8 mouse cellular contexts compared by ENCODE assay signal in the genomic region with DNA sequence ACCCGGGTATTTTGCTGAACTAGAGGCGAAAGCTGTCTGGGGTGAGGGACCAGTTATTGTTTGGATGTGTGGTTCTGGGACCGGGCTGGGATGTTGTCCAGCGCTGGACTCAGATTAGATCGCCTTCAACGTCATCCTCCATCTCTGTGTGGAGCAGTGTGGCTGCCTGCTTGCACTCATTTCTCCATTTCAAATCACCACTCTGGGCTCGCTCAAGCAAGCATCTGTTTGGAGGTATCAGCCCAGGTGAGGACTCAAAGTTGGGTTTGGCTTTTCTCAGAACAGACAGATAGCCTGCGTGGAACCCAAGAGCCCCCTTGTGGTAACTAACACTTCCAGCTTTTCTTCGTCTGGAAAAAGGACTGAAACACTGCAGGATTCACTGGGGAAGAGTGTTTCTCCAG. TPM values are rescaled to one million over a fixed set of nuclear protein-coding genes. Genes with fewer than 3 reads are reported as not detected.
DNase-seq lines count a peak whose midpoint lies in the region; ATAC-seq lines count a peak whose summit lies in the region.

No protein-coding gene starts in this region.

- H3K4me1 ChIP-seq in intestine, embryonic 14.5 days (replicated peaks; ENCODE audit: control insufficient read depth, insufficient read depth, low read length), result no peaks in the 10 kb centered on the region
- no peaks in the 10 kb centered on the region for H3K4me1 ChIP-seq in intestine, embryonic 16.5 days (ENCODE audit: control insufficient read depth, insufficient read depth, low read length)
- H3K4me1 ChIP-seq in embryonic facial prominence, embryonic 11.5 days (ENCODE audit: control insufficient read depth, insufficient read depth, low read length), result no peaks in the 10 kb centered on the region
- peaks cover 13% of the 10 kb centered on the region for H3K4me1 ChIP-seq in midbrain, embryonic 12.5 days

- H3K9ac ChIP-seq in intestine, embryonic 14.5 days (ENCODE audit: low read length), result no peak overlapping the region
- H3K9ac ChIP-seq in intestine, embryonic 16.5 days (ENCODE audit: low read depth, low read length), result no peak overlapping the region
- no peak overlapping the region for H3K9ac ChIP-seq in embryonic facial prominence, embryonic 11.5 days (replicated peaks; ENCODE audit: low read length)
- no peak overlapping the region for H3K9ac ChIP-seq in midbrain, embryonic 12.5 days (replicated peaks)

- H3K27me3 ChIP-seq in intestine, embryonic 14.5 days (replicated peaks; ENCODE audit: control insufficient read depth, insufficient read depth, low read length), result no peaks in the 10 kb centered on the region
- no peaks in the 10 kb centered on the region for H3K27me3 ChIP-seq in intestine, embryonic 16.5 days (replicated peaks; ENCODE audit: control insufficient read depth, insufficient read depth, low read length)
- H3K27me3 ChIP-seq in embryonic facial prominence, embryonic 11.5 days (ENCODE audit: control insufficient read depth, insufficient read depth, low read length), result no peaks in the 10 kb centered on the region
- H3K27me3 ChIP-seq in midbrain, embryonic 12.5 days, result no peaks in the 10 kb centered on the region; the same call in 1 of the 2 replicates

- WGBS in intestine, embryonic 14.5 days, result 49% methylated on average over 9 of the region's 9 CpGs
- WGBS in intestine, embryonic 16.5 days, result 45% methylated on average over 9 of the region's 9 CpGs
- WGBS in embryonic facial prominence, embryonic 11.5 days, result 48% methylated on average over 9 of the region's 9 CpGs
- 45% methylated on average over 9 of the region's 9 CpGs for WGBS in midbrain, embryonic 12.5 days

- no peak overlapping the region for H3K4me2 ChIP-seq in intestine, embryonic 14.5 days (ENCODE audit: low read length)
- no peak overlapping the region for H3K4me2 ChIP-seq in intestine, embryonic 16.5 days (ENCODE audit: low read depth, low read length)
- no peak overlapping the region for H3K4me2 ChIP-seq in embryonic facial prominence, embryonic 11.5 days (ENCODE audit: low read depth, low read length)
- no peak overlapping the region for H3K4me2 ChIP-seq in midbrain, embryonic 12.5 days (replicated peaks)

- no peak overlapping the region for H3K4me3 ChIP-seq in intestine, embryonic 14.5 days (ENCODE audit: low read depth, low read length)
- H3K4me3 ChIP-seq in intestine, embryonic 16.5 days (ENCODE audit: low read length), result no peak overlapping the region
- H3K4me3 ChIP-seq in embryonic facial prominence, embryonic 11.5 days (ENCODE audit: low read depth, low read length), result no peak overlapping the region
- no peak overlapping the region for H3K4me3 ChIP-seq in midbrain, embryonic 12.5 days

- no peaks in the 10 kb centered on the region for H3K9me3 ChIP-seq in intestine, embryonic 14.5 days (ENCODE audit: control insufficient read depth, low read length)
- H3K9me3 ChIP-seq in intestine, embryonic 16.5 days (ENCODE audit: control insufficient read depth, low read length), result no peaks in the 10 kb centered on the region
- no peaks in the 10 kb centered on the region for H3K9me3 ChIP-seq in embryonic facial prominence, embryonic 11.5 days (replicated peaks; ENCODE audit: control insufficient read depth, low read length)
- H3K9me3 ChIP-seq in midbrain, embryonic 12.5 days, result no peaks in the 10 kb centered on the region

- no peaks in the 10 kb centered on the region for H3K36me3 ChIP-seq in intestine, embryonic 14.5 days (ENCODE audit: control insufficient read depth, insufficient read depth, low read length)
- no peaks in the 10 kb centered on the region for H3K36me3 ChIP-seq in intestine, embryonic 16.5 days (ENCODE audit: control insufficient read depth, insufficient read depth, low read length)
- H3K36me3 ChIP-seq in embryonic facial prominence, embryonic 11.5 days (replicated peaks; ENCODE audit: control insufficient read depth, insufficient read depth, low read depth, low read length), result no peaks in the 10 kb centered on the region
- H3K36me3 ChIP-seq in midbrain, embryonic 12.5 days, result no peaks in the 10 kb centered on the region

- DNase-seq in intestine, embryonic 14.5 days (ENCODE audit: low spot score), result peak; percentile 66
- peak; percentile 57 for DNase-seq in adipocyte (ENCODE audit: low spot score)
- DNase-seq in embryonic facial prominence, embryonic 11.5 days (ENCODE audit: low spot score), result peak; percentile 81
- peak; percentile 58 to 61 for DNase-seq in layer of hippocampus, postnatal 36 days
- DNase-seq in testis, postnatal 10 days (ENCODE audit: low spot score), result peak; percentile 48

- ATAC-seq in intestine, embryonic 14.5 days (replicated peaks; ENCODE audit: low FRiP score, low TSS enrichment, low read depth), result 0 out of 2 replicates have a peak, but pooled peaks have one; percentile 43
- no peak for ATAC-seq in intestine, embryonic 16.5 days
- peak; percentile 57; the same call in 1 of the 2 replicates for ATAC-seq in embryonic facial prominence, embryonic 11.5 days (replicated peaks; ENCODE audit: insufficient number of reproducible peaks, low FRiP score, low TSS enrichment, low read depth)
- ATAC-seq in hematopoietic stem cell, adult 5-6 weeks (replicated peaks in 1 of 2; ENCODE audit: insufficient read depth in 1 of 2, low FRiP score in 2 of 2, low TSS enrichment in 1 of 2, low read depth in 1 of 2, poor library complexity in 2 of 2, severe bottlenecking in 2 of 2), result peak; percentile 25 to 60; a peak in 2 of 4 replicates
- peak; percentile 51 for ATAC-seq in midbrain, embryonic 12.5 days (ENCODE audit: low FRiP score, low read depth)

- no peak overlapping the region for H3K27ac ChIP-seq in intestine, embryonic 14.5 days (ENCODE audit: low read depth)
- H3K27ac ChIP-seq in intestine, embryonic 16.5 days (ENCODE audit: low read length), result no peak overlapping the region
- H3K27ac ChIP-seq in embryonic facial prominence, embryonic 11.5 days (replicated peaks; ENCODE audit: low read depth, low read length), result no peak overlapping the region
- 0 out of 2 replicates have a peak overlapping the region, but pooled peaks have one; percentile 32 for H3K27ac ChIP-seq in midbrain, embryonic 12.5 days (replicated peaks)

RNA-seq across cellular contexts. Expression of gene Gpalpp1, which starts 33.5 kb away (rescaled TPM):
- polyA plus RNA-seq in intestine, embryonic 14.5 days (2014; fragmentation: Nextera tagmentation; extraction: Ambion mirVana), result 11.9 and 15.4 TPM in 2 replicates
- polyA plus RNA-seq in intestine, embryonic 16.5 days (2015; fragmentation: Nextera tagmentation; extraction: Ambion mirVana), result 9.0 and 9.8 TPM in 2 replicates
- polyA plus RNA-seq in embryonic facial prominence, embryonic 11.5 days (2014; fragmentation: Nextera tagmentation; extraction: Ambion mirVana), result 15.3 and 17.4 TPM in 2 replicates
- total RNA-seq in hematopoietic stem cell, adult 5-6 weeks (2017), result 40.6 and 48.6 TPM in 2 replicates
- total RNA-seq in layer of hippocampus, postnatal 36 days (2021), result 10 to 100 TPM; 24.3 to 24.6 TPM
- 19.2 and 21.2 TPM in 2 replicates for polyA plus RNA-seq in midbrain, embryonic 12.5 days (2016; fragmentation: Nextera tagmentation; extraction: Ambion mirVana)

RNA-seq across cellular contexts. Expression of gene Nufip1, which starts 33.6 kb away (rescaled TPM):
- 16.3 and 17.8 TPM in 2 replicates for polyA plus RNA-seq in intestine, embryonic 14.5 days (2014; fragmentation: Nextera tagmentation; extraction: Ambion mirVana)
- polyA plus RNA-seq in intestine, embryonic 16.5 days (2015; fragmentation: Nextera tagmentation; extraction: Ambion mirVana), result 13.6 and 15.0 TPM in 2 replicates
- 18.7 and 22.1 TPM in 2 replicates for polyA plus RNA-seq in embryonic facial prominence, embryonic 11.5 days (2014; fragmentation: Nextera tagmentation; extraction: Ambion mirVana)
- 27.1 and 27.3 TPM in 2 replicates for total RNA-seq in hematopoietic stem cell, adult 5-6 weeks (2017)
- total RNA-seq in layer of hippocampus, postnatal 36 days (2021), result 1 to 10 TPM; 8.1 to 9.1 TPM
- polyA plus RNA-seq in midbrain, embryonic 12.5 days (2016; fragmentation: Nextera tagmentation; extraction: Ambion mirVana), result 16.3 and 17.7 TPM in 2 replicates
